Mouse (Mus musculus) C2C12 (cell line): ENCODE results near the gene Polk. TPM values are rescaled to one million over a fixed set of nuclear protein-coding genes. Genes with fewer than 3 reads are reported as not detected.

ENCODE experiments used
- H3K27me3 ChIP-seq: one replicate; pipeline ENCODE4 v1.6.1; 2011; ENCODE audit not compliant: control insufficient read depth, insufficient read depth, insufficient read length
- H3K36me3 ChIP-seq: one replicate; pipeline ENCODE4 v1.6.1; 2011; ENCODE audit not compliant: control insufficient read depth, insufficient read depth
- H3K4me3 ChIP-seq: one replicate; pipeline ENCODE4 v1.5.1; 2011; ENCODE audit warnings: mild to moderate bottlenecking, control low read depth; ENCODE audit not compliant: poor library complexity, insufficient read depth, severe bottlenecking
- H3K79me2 ChIP-seq: one replicate; pipeline ENCODE4 v1.6.1; 2011; ENCODE audit not compliant: control insufficient read depth, insufficient read depth
- H3K79me3 ChIP-seq: one replicate; pipeline ENCODE4 v1.6.1; 2011; ENCODE audit warnings: low read depth, control low read depth
- H3ac ChIP-seq: one replicate; pipeline ENCODE3; 2011; ENCODE audit warnings: low read depth; ENCODE audit not compliant: control insufficient read depth, insufficient read length
- CEBPB ChIP-seq: IDR thresholded peaks from one replicate; pipeline ENCODE4 v1.6.1; 2011; ENCODE audit warnings: low read depth, mild to moderate bottlenecking, control low read depth, moderate library complexity
- CTCF ChIP-seq: IDR thresholded peaks from one replicate; pipeline ENCODE4 v1.5.1; 2011; ENCODE audit not compliant: control insufficient read depth, insufficient read depth, insufficient read length
- FOSL1 ChIP-seq: IDR thresholded peaks from one replicate; pipeline ENCODE4 v1.8.0; 2011; ENCODE audit warnings: mild to moderate bottlenecking, low read length; ENCODE audit not compliant: poor library complexity, insufficient read depth, severe bottlenecking
- MAX ChIP-seq: IDR thresholded peaks from one replicate; pipeline ENCODE4 v1.6.1; 2011; ENCODE audit warnings: mild to moderate bottlenecking, control low read depth
- MYOD1 ChIP-seq: IDR thresholded peaks from one replicate; pipeline ENCODE4 v1.6.1; 2011; ENCODE audit warnings: low read depth; ENCODE audit not compliant: control insufficient read depth, insufficient read length
- MYOG ChIP-seq: IDR thresholded peaks from one replicate; pipeline ENCODE4 v1.6.1; 2011; ENCODE audit not compliant: control insufficient read depth, insufficient read length; ENCODE audit errors: extremely low read depth
- USF1 ChIP-seq: IDR thresholded peaks from one replicate; pipeline ENCODE4 v1.6.1; 2011; ENCODE audit warnings: low read depth, mild to moderate bottlenecking, control low read depth, moderate library complexity
- polyA plus RNA-seq: library from polyadenylated mRNA; unstranded; fragments of >200 nt; fragmentation: generic; extraction: Trizol; gene quantifications from one replicate; pipeline ENCODE4 v1.2.1, GENCODE M21; 2012; ENCODE audit warnings: missing spikeins

Gene Polk
- polyA plus RNA-seq, 1 experiment: 3.5 TPM

- no peak overlapping the region for H3K4me3 ChIP-seq
- H3K79me3 ChIP-seq: no peaks in the 10 kb centered on the region
- no peaks in the 10 kb centered on the region for H3K27me3 ChIP-seq
- H3ac ChIP-seq: no peak overlapping the region
- H3K36me3 ChIP-seq: no peaks in the 10 kb centered on the region
- no peaks in the 10 kb centered on the region for H3K79me2 ChIP-seq
- no peak for TF ChIP-seq CEBPB
- no peak for TF ChIP-seq CTCF
- no peak for TF ChIP-seq USF1
- TF ChIP-seq MYOG: no peak
- TF ChIP-seq MAX: no peak
- no peak for TF ChIP-seq MYOD1
- TF ChIP-seq FOSL1: no peak
Observed at GRCm38 (mm10) chr13:96462644-96463043, 79.7 kb downstream of the Polk start.

GRCm38 (mm10) chr13:96458606-96459005 is 83.8 kb downstream of the Polk start:
- no peak for TF ChIP-seq CEBPB
- no peak for TF ChIP-seq USF1
- no peak for TF ChIP-seq FOSL1
- TF ChIP-seq MAX: no peak
- no peak for TF ChIP-seq MYOG
- no peak for TF ChIP-seq MYOD1
- no peak for TF ChIP-seq CTCF
- Histone ChIP-seq H3K79me3 (no peaks in the 10 kb centered on the region), H3K27me3 (no peaks in the 10 kb centered on the region), H3ac (no peak overlapping the region), H3K36me3 (no peaks in the 10 kb centered on the region), H3K79me2 (no peaks in the 10 kb centered on the region), H3K4me3 (no peak overlapping the region)

- Histone ChIP-seq H3K36me3 (no peaks in the 10 kb centered on the region), H3ac (no peak overlapping the region), H3K79me2 (no peaks in the 10 kb centered on the region), H3K27me3 (no peaks in the 10 kb centered on the region), H3K79me3 (no peaks in the 10 kb centered on the region), H3K4me3 (no peak overlapping the region)
- no peak for TF ChIP-seq FOSL1
- no peak for TF ChIP-seq MYOD1
- TF ChIP-seq MYOG: no peak
- TF ChIP-seq USF1: no peak
- TF ChIP-seq CTCF: no peak
- TF ChIP-seq MAX: no peak
- TF ChIP-seq CEBPB: no peak
Observed at GRCm38 (mm10) chr13:96458018-96458417, 84.4 kb downstream of the Polk start.

- Histone ChIP-seq H3K79me2 (no peaks in the 10 kb centered on the region), H3K79me3 (no peaks in the 10 kb centered on the region), H3K4me3 (no peak overlapping the region), H3K27me3 (no peaks in the 10 kb centered on the region), H3ac (no peak overlapping the region), H3K36me3 (no peaks in the 10 kb centered on the region)
- TF ChIP-seq CEBPB: no peak
- TF ChIP-seq MYOG: no peak
- no peak for TF ChIP-seq MAX
- TF ChIP-seq MYOD1: no peak
Observed at GRCm38 (mm10) chr13:96457566-96457965, 84.8 kb downstream of the Polk start.

GRCm38 (mm10) chr13:96454288-96454687 is 88.1 kb downstream of the Polk start:
- H3K27me3 ChIP-seq: no peaks in the 10 kb centered on the region
- H3K79me2 ChIP-seq: no peaks in the 10 kb centered on the region
- H3K79me3 ChIP-seq: no peaks in the 10 kb centered on the region
- H3K36me3 ChIP-seq: no peaks in the 10 kb centered on the region
- TF ChIP-seq CEBPB (no peak), CTCF (no peak), MYOD1 (no peak), USF1 (no peak), MAX (no peak), FOSL1 (no peak), MYOG (no peak)
- no peak overlapping the region for H3K4me3 ChIP-seq
- H3ac ChIP-seq: no peak overlapping the region

GRCm38 (mm10) chr13:96452621-96453020 is 89.8 kb downstream of the Polk start:
- no peaks in the 10 kb centered on the region for H3K27me3 ChIP-seq
- H3K36me3 ChIP-seq: no peaks in the 10 kb centered on the region
- H3K79me2 ChIP-seq: no peaks in the 10 kb centered on the region
- TF ChIP-seq MYOG (no peak), CTCF (no peak), MAX (no peak)
- no peak overlapping the region for H3K4me3 ChIP-seq
- no peaks in the 10 kb centered on the region for H3K79me3 ChIP-seq
- no peak overlapping the region for H3ac ChIP-seq
